Mouse (Mus musculus): ENCODE results near the gene Grb2. TPM values are rescaled to one million over a fixed set of nuclear protein-coding genes. Genes with fewer than 3 reads are reported as not detected.
A peak's percentile ranks its signal among the peaks of the same experiment; 100 is the strongest.

Grb2 gene
- polyA plus RNA-seq, 1 experiment from 2014 or later = 62.8 TPM

- DNase-seq (ENCODE audit: low spot score) = peak; percentile 68
- H3K9ac ChIP-seq (replicated peaks; ENCODE audit: low read depth) = no peak overlapping the region
- H3K27ac ChIP-seq (ENCODE audit: low read length) = no peak overlapping the region
- H3K9me3 ChIP-seq (ENCODE audit: low read length) = no peaks in the 10 kb centered on the region
- peak; percentile 70 for ATAC-seq
- H3K36me3 ChIP-seq (ENCODE audit: insufficient read depth, low read length) = no peaks in the 10 kb centered on the region
- H3K4me1 ChIP-seq (ENCODE audit: insufficient read depth, low read depth, low read length) = no peaks in the 10 kb centered on the region
- 54% methylated on average over 5 of the region's 5 CpGs for WGBS
- no peak overlapping the region for H3K4me2 ChIP-seq (replicated peaks; ENCODE audit: low read depth, low read length)
- no peak for TF ChIP-seq EP300 (IDR thresholded peaks at IDR 0.05)
- TF ChIP-seq CTCF (IDR thresholded peaks at IDR 0.05) = no peak
- no peaks in the 10 kb centered on the region for H3K27me3 ChIP-seq (replicated peaks; ENCODE audit: insufficient read depth, low read length)
- no peak overlapping the region for H3K4me3 ChIP-seq (ENCODE audit: low read depth, low read length)
These were observed 69.6 kb downstream of the Grb2 start for GRCm38 (mm10) chr11:115638498-115639409.

- ATAC-seq = no peak
- 66% methylated on average over 3 of the region's 3 CpGs for WGBS
- H3K27ac ChIP-seq (ENCODE audit: low read length) = no peak overlapping the region
- H3K4me1 ChIP-seq (ENCODE audit: insufficient read depth, low read depth, low read length) = no peaks in the 10 kb centered on the region
- no peak for TF ChIP-seq EP300 (IDR thresholded peaks at IDR 0.05)
- no peak for TF ChIP-seq CTCF (IDR thresholded peaks at IDR 0.05)
- H3K4me2 ChIP-seq (replicated peaks; ENCODE audit: low read depth, low read length) = no peak overlapping the region
- DNase-seq (ENCODE audit: low spot score) = no peak
- H3K4me3 ChIP-seq (ENCODE audit: low read depth, low read length) = no peak overlapping the region
- H3K36me3 ChIP-seq (ENCODE audit: insufficient read depth, low read length) = no peaks in the 10 kb centered on the region
- H3K9me3 ChIP-seq (ENCODE audit: low read length) = no peaks in the 10 kb centered on the region
- no peaks in the 10 kb centered on the region for H3K27me3 ChIP-seq (replicated peaks; ENCODE audit: insufficient read depth, low read length)
- no peak overlapping the region for H3K9ac ChIP-seq (replicated peaks; ENCODE audit: low read depth)
These were observed 71.4 kb downstream of the Grb2 start for GRCm38 (mm10) chr11:115636960-115637359.

- Histone ChIP-seq H3K4me3 (ENCODE audit: low read depth, low read length) (no peak overlapping the region), H3K4me1 (ENCODE audit: insufficient read depth, low read depth, low read length) (no peaks in the 10 kb centered on the region), H3K9me3 (ENCODE audit: low read length) (no peaks in the 10 kb centered on the region), H3K27ac (ENCODE audit: low read length) (no peak overlapping the region), H3K4me2 (replicated peaks; ENCODE audit: low read depth, low read length) (no peak overlapping the region), H3K36me3 (ENCODE audit: insufficient read depth, low read length) (no peaks in the 10 kb centered on the region), H3K27me3 (replicated peaks; ENCODE audit: insufficient read depth, low read length) (no peaks in the 10 kb centered on the region), H3K9ac (replicated peaks; ENCODE audit: low read depth) (no peak overlapping the region)
- DNase-seq (ENCODE audit: low spot score) (no peak), ATAC-seq (no peak)
- WGBS = 70% methylated on average over 8 of the region's 8 CpGs
- TF ChIP-seq CTCF (IDR thresholded peaks at IDR 0.05) = no peak
- TF ChIP-seq EP300 (IDR thresholded peaks at IDR 0.05) = no peak
These were observed 72.9 kb downstream of the Grb2 start for GRCm38 (mm10) chr11:115635484-115635883.

- Histone ChIP-seq H3K27me3 (replicated peaks; ENCODE audit: insufficient read depth, low read length) (no peaks in the 10 kb centered on the region), H3K4me1 (ENCODE audit: insufficient read depth, low read depth, low read length) (no peaks in the 10 kb centered on the region), H3K4me3 (ENCODE audit: low read depth, low read length) (no peak overlapping the region), H3K36me3 (ENCODE audit: insufficient read depth, low read length) (no peaks in the 10 kb centered on the region), H3K27ac (ENCODE audit: low read length) (no peak overlapping the region), H3K9ac (replicated peaks; ENCODE audit: low read depth) (no peak overlapping the region), H3K9me3 (ENCODE audit: low read length) (no peaks in the 10 kb centered on the region), H3K4me2 (replicated peaks; ENCODE audit: low read depth, low read length) (no peak overlapping the region)
- no peak for DNase-seq (ENCODE audit: low spot score)
- no peak for ATAC-seq
- 82% methylated on average over 8 of the region's 8 CpGs for WGBS
- TF ChIP-seq EP300 (IDR thresholded peaks at IDR 0.05) (no peak), CTCF (IDR thresholded peaks at IDR 0.05) (no peak)
These were observed 73.4 kb downstream of the Grb2 start for GRCm38 (mm10) chr11:115635041-115635440.

GRCm38 (mm10) chr11:115634109-115634508 is 74.3 kb downstream of the Grb2 start:
- no peaks in the 10 kb centered on the region for H3K4me1 ChIP-seq (ENCODE audit: insufficient read depth, low read depth, low read length)

GRCm38 (mm10) chr11:115632862-115633261 is 75.5 kb downstream of the Grb2 start:
- ATAC-seq (no peak), DNase-seq (ENCODE audit: low spot score) (no peak)
- H3K27ac ChIP-seq (ENCODE audit: low read length) = no peak overlapping the region
- 80% methylated on average over 10 of the region's 10 CpGs for WGBS
- no peak for TF ChIP-seq CTCF (IDR thresholded peaks at IDR 0.05)
- no peak for TF ChIP-seq EP300 (IDR thresholded peaks at IDR 0.05)
- H3K27me3 ChIP-seq (replicated peaks; ENCODE audit: insufficient read depth, low read length) = no peaks in the 10 kb centered on the region
- H3K9ac ChIP-seq (replicated peaks; ENCODE audit: low read depth) = no peak overlapping the region
- H3K9me3 ChIP-seq (ENCODE audit: low read length) = no peaks in the 10 kb centered on the region
- no peak overlapping the region for H3K4me3 ChIP-seq (ENCODE audit: low read depth, low read length)
- H3K4me2 ChIP-seq (replicated peaks; ENCODE audit: low read depth, low read length) = no peak overlapping the region
- H3K36me3 ChIP-seq (ENCODE audit: insufficient read depth, low read length) = no peaks in the 10 kb centered on the region
- no peaks in the 10 kb centered on the region for H3K4me1 ChIP-seq (ENCODE audit: insufficient read depth, low read depth, low read length)

More at GRCm38 (mm10) chr11:115634109-115634508, 74.3 kb downstream of the Grb2 start:
- WGBS = 58% methylated on average over 4 of the region's 4 CpGs
- H3K4me2 ChIP-seq (replicated peaks; ENCODE audit: low read depth, low read length) = no peak overlapping the region
- DNase-seq (ENCODE audit: low spot score) (peak; percentile 62), ATAC-seq (peak; percentile 42)
- no peaks in the 10 kb centered on the region for H3K36me3 ChIP-seq (ENCODE audit: insufficient read depth, low read length)
- no peak overlapping the region for H3K27ac ChIP-seq (ENCODE audit: low read length)
- H3K27me3 ChIP-seq (replicated peaks; ENCODE audit: insufficient read depth, low read length) = no peaks in the 10 kb centered on the region
- no peaks in the 10 kb centered on the region for H3K9me3 ChIP-seq (ENCODE audit: low read length)
- no peak for TF ChIP-seq EP300 (IDR thresholded peaks at IDR 0.05)
- no peak for TF ChIP-seq CTCF (IDR thresholded peaks at IDR 0.05)
- no peak overlapping the region for H3K4me3 ChIP-seq (ENCODE audit: low read depth, low read length)
- no peak overlapping the region for H3K9ac ChIP-seq (replicated peaks; ENCODE audit: low read depth)

Measured in lung, postnatal 0 days (tissue).